Mouse (Mus musculus) small intestine, adult 2 months (tissue): ENCODE measurements around the gene Kmt5b.

Experiments used
- CTCF ChIP-seq: fragments of 200-500 bp; IDR thresholded peaks from 2 replicates; pipeline ENCODE4 v1.5.1; 2012; ENCODE audit warnings: low read depth, mild to moderate bottlenecking, control low read depth, inconsistent platforms, low read length, moderate library complexity, mixed read lengths; ENCODE audit not compliant: insufficient replicate concordance, insufficient read length; ENCODE audit errors: extremely low read depth
- POLR2A ChIP-seq: fragments of 200-500 bp; IDR thresholded peaks from 2 replicates; pipeline ENCODE4 v1.6.1; 2012; ENCODE audit warnings: low read depth, mild to moderate bottlenecking, control low read depth, inconsistent platforms, low read length, moderate library complexity

- TF ChIP-seq CTCF (no peak), POLR2A (no peak)
Measured at GRCm38 (mm10) chr19:3834301-3834700, 67.1 kb downstream of the Kmt5b start.
